In the genomic region with DNA sequence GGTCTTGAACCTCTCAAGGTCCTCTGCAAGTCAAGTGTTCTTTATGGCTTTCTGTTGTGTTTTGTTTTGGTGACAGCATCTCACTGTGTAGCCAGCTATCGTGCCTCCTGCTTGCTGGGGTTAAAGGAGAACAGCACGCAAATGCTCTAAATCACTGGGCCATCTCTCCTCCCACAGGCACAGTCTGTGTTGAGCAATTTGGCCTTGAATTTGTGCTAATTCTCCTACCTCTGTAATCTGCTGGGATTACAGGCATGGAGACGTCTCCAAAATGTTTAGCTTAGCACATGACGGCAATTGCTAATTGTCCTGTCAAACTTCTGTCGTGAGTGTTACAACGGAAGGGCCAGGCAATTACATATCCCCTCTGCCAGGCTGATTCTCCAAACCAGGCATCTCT, we compare ENCODE assay signal across 10 mouse cellular contexts. TPM values are rescaled to one million over a fixed set of nuclear protein-coding genes. Genes with fewer than 3 reads are reported as not detected.
DNase-seq lines count a peak whose midpoint lies in the region; ATAC-seq and TF ChIP-seq lines count a peak whose summit lies in the region.
"Had no signal": no experiment of that assay in that cellular context is flagged by ENCODE, and none has a peak within 500 bp of the region (broad histone marks: within the 10 kb centered on the region; RNA-seq: fewer than 3 reads in every experiment).

No protein-coding gene starts in this region.

- H3K9ac ChIP-seq in forebrain, embryonic 12.5 days, result no peak overlapping the region
- H3K9ac ChIP-seq in forebrain, embryonic 13.5 days, result no peak overlapping the region
- H3K9ac ChIP-seq in kidney, postnatal 0 days (ENCODE audit: low read depth, low read length), result peak overlapping the region; percentile 77; the same call in 1 of the 2 replicates
- no peak overlapping the region for H3K9ac ChIP-seq in kidney, embryonic 14.5 days (ENCODE audit: low read depth, low read length)
- no peak overlapping the region; the same call in 1 of the 2 replicates for H3K9ac ChIP-seq in liver, embryonic 12.5 days

- ATAC-seq in forebrain, embryonic 12.5 days (ENCODE audit: low FRiP score), result no peak
- ATAC-seq in forebrain, embryonic 13.5 days, result no peak
- ATAC-seq in kidney, postnatal 0 days (replicated peaks; ENCODE audit: low FRiP score, low read depth), result no peak
- ATAC-seq in kidney, embryonic 14.5 days (ENCODE audit: low FRiP score, low TSS enrichment), result no peak
- no peak for ATAC-seq in liver, embryonic 12.5 days

- H3K4me1 ChIP-seq in forebrain, embryonic 12.5 days, result peaks cover 21% of the 10 kb centered on the region
- peaks cover 26% of the 10 kb centered on the region for H3K4me1 ChIP-seq in forebrain, embryonic 13.5 days
- peaks cover 18% of the 10 kb centered on the region; the same call in 1 of the 2 replicates for H3K4me1 ChIP-seq in kidney, postnatal 0 days (replicated peaks; ENCODE audit: insufficient read depth, low read length)
- H3K4me1 ChIP-seq in kidney, embryonic 14.5 days (ENCODE audit: control insufficient read depth, insufficient read depth, low read length), result peaks cover 26% of the 10 kb centered on the region
- peaks cover 25% of the 10 kb centered on the region for H3K4me1 ChIP-seq in embryonic facial prominence, embryonic 10.5 days
- peaks cover 47% of the 10 kb centered on the region for H3K4me1 ChIP-seq in liver, embryonic 12.5 days

- DNase-seq in kidney, postnatal 0 days (ENCODE audit: low spot score), result no peak
- no peak for DNase-seq in embryonic facial prominence, embryonic 10.5 days (ENCODE audit: low spot score)
- DNase-seq in right cerebral cortex, adult 2 months (ENCODE audit: low spot score in 2 of 2), result no peak
- no peak for DNase-seq in retina, postnatal 1 day
- DNase-seq: cerebellum, adult 18-20 months; kidney, postnatal 36 days had no signal

- H3K27ac ChIP-seq in forebrain, embryonic 12.5 days, result no peak overlapping the region
- no peak overlapping the region for H3K27ac ChIP-seq in forebrain, embryonic 13.5 days
- no peak overlapping the region for H3K27ac ChIP-seq in kidney, postnatal 0 days
- H3K27ac ChIP-seq in kidney, embryonic 14.5 days (ENCODE audit: low read depth, low read length), result no peak overlapping the region
- no peak overlapping the region for H3K27ac ChIP-seq in embryonic facial prominence, embryonic 10.5 days (replicated peaks)
- H3K27ac ChIP-seq in liver, embryonic 12.5 days, result 0 out of 2 replicates have a peak overlapping the region, but pooled peaks have one; percentile 3

- H3K9me3 ChIP-seq in forebrain, embryonic 12.5 days, result no peaks in the 10 kb centered on the region
- H3K9me3 ChIP-seq in forebrain, embryonic 13.5 days (replicated peaks), result no peaks in the 10 kb centered on the region
- H3K9me3 ChIP-seq in kidney, postnatal 0 days (replicated peaks; ENCODE audit: low read length), result no peaks in the 10 kb centered on the region
- H3K9me3 ChIP-seq in kidney, embryonic 14.5 days (ENCODE audit: control insufficient read depth, low read length), result no peaks in the 10 kb centered on the region
- H3K9me3 ChIP-seq in embryonic facial prominence, embryonic 10.5 days, result no peaks in the 10 kb centered on the region
- H3K9me3 ChIP-seq in liver, embryonic 12.5 days (replicated peaks), result no peaks in the 10 kb centered on the region

- 78% methylated on average over 6 of the region's 6 CpGs for WGBS in forebrain, embryonic 12.5 days
- 75% methylated on average over 6 of the region's 6 CpGs for WGBS in forebrain, embryonic 13.5 days
- 43% methylated on average over 6 of the region's 6 CpGs for WGBS in kidney, postnatal 0 days
- 46% methylated on average over 6 of the region's 6 CpGs for WGBS in kidney, embryonic 14.5 days
- WGBS in embryonic facial prominence, embryonic 10.5 days, result 74% methylated on average over 6 of the region's 6 CpGs
- WGBS in liver, embryonic 12.5 days (ENCODE audit: insufficient replicate concordance), result 73% methylated on average over 6 of the region's 6 CpGs

- no peak for TF ChIP-seq CTCF in kidney, postnatal 0 days (IDR thresholded peaks at IDR 0.05; ENCODE audit: low read depth)

- peaks cover 49% of the 10 kb centered on the region for H3K36me3 ChIP-seq in forebrain, embryonic 12.5 days (replicated peaks)
- H3K36me3 ChIP-seq in forebrain, embryonic 13.5 days (ENCODE audit: poor library complexity, severe bottlenecking), result peaks cover 59% of the 10 kb centered on the region
- H3K36me3 ChIP-seq in kidney, postnatal 0 days (ENCODE audit: insufficient read depth, low read length), result peaks cover 30% of the 10 kb centered on the region
- H3K36me3 ChIP-seq in kidney, embryonic 14.5 days (ENCODE audit: control insufficient read depth, insufficient read depth, low read length), result peaks cover 40% of the 10 kb centered on the region
- H3K36me3 ChIP-seq in embryonic facial prominence, embryonic 10.5 days (replicated peaks), result peaks cover 61% of the 10 kb centered on the region
- peaks cover 59% of the 10 kb centered on the region for H3K36me3 ChIP-seq in liver, embryonic 12.5 days

- no peak overlapping the region for H3K4me3 ChIP-seq in forebrain, embryonic 12.5 days (replicated peaks)
- no peak overlapping the region for H3K4me3 ChIP-seq in forebrain, embryonic 13.5 days
- no peak overlapping the region for H3K4me3 ChIP-seq in kidney, postnatal 0 days (replicated peaks; ENCODE audit: low read depth, low read length)
- H3K4me3 ChIP-seq in kidney, embryonic 14.5 days (ENCODE audit: low read length), result no peak overlapping the region
- H3K4me3 ChIP-seq in embryonic facial prominence, embryonic 10.5 days, result peak overlapping the region; percentile 77
- 0 out of 2 replicates have a peak overlapping the region, but pooled peaks have one; percentile 68 for H3K4me3 ChIP-seq in liver, embryonic 12.5 days

- H3K4me2 ChIP-seq in forebrain, embryonic 12.5 days, result peak overlapping the region; percentile 87; the same call in 1 of the 2 replicates
- H3K4me2 ChIP-seq in forebrain, embryonic 13.5 days, result no peak overlapping the region
- peak overlapping the region; percentile 83; the same call in 1 of the 2 replicates for H3K4me2 ChIP-seq in kidney, postnatal 0 days (ENCODE audit: low read length)
- no peak overlapping the region; the same call in 1 of the 2 replicates for H3K4me2 ChIP-seq in kidney, embryonic 14.5 days (replicated peaks; ENCODE audit: low read depth, low read length)
- H3K4me2 ChIP-seq in liver, embryonic 12.5 days, result peak overlapping the region; percentile 93

- H3K27me3 ChIP-seq in forebrain, embryonic 12.5 days, result peaks cover 5% of the 10 kb centered on the region; the same call in 1 of the 2 replicates
- H3K27me3 ChIP-seq in forebrain, embryonic 13.5 days, result peaks cover 3% of the 10 kb centered on the region; the same call in 1 of the 2 replicates
- no peaks in the 10 kb centered on the region for H3K27me3 ChIP-seq in kidney, postnatal 0 days (ENCODE audit: insufficient read depth, low read length)
- no peaks in the 10 kb centered on the region for H3K27me3 ChIP-seq in kidney, embryonic 14.5 days (ENCODE audit: control insufficient read depth, insufficient read depth, low read length)
- H3K27me3 ChIP-seq in embryonic facial prominence, embryonic 10.5 days (replicated peaks; ENCODE audit: low read depth, poor library complexity, severe bottlenecking), result no peaks in the 10 kb centered on the region; the same call in 1 of the 2 replicates
- no peaks in the 10 kb centered on the region for H3K27me3 ChIP-seq in liver, embryonic 12.5 days (replicated peaks)

RNA-seq across cellular contexts. Expression of gene Mif4gd, which starts 1.6 kb away (rescaled TPM):
- polyA plus RNA-seq in forebrain, embryonic 12.5 days (2016; fragmentation: Nextera tagmentation; extraction: Ambion mirVana), result 15.2 and 16.5 TPM in 2 replicates
- polyA plus RNA-seq in forebrain, embryonic 13.5 days (2015; fragmentation: Nextera tagmentation; extraction: Ambion mirVana), result 12.4 and 13.4 TPM in 2 replicates
- polyA plus RNA-seq in kidney, postnatal 0 days (2015; fragmentation: Nextera tagmentation; extraction: Ambion mirVana), result 57.3 and 61.6 TPM in 2 replicates
- 33.3 and 33.6 TPM in 2 replicates for polyA plus RNA-seq in kidney, embryonic 14.5 days (2014; fragmentation: Nextera tagmentation; extraction: Ambion mirVana)
- polyA plus RNA-seq in embryonic facial prominence, embryonic 10.5 days (2016; fragmentation: Nextera tagmentation; extraction: Ambion mirVana), result 19.4 and 19.8 TPM in 2 replicates
- polyA plus RNA-seq in liver, embryonic 12.5 days (2016; fragmentation: Nextera tagmentation; extraction: Ambion mirVana), result 26.6 and 27.1 TPM in 2 replicates

RNA-seq across cellular contexts. Expression of gene Gga3, which starts 7.3 kb away (rescaled TPM):
- polyA plus RNA-seq in forebrain, embryonic 12.5 days (2016; fragmentation: Nextera tagmentation; extraction: Ambion mirVana), result 32.3 and 35.1 TPM in 2 replicates
- 23.6 and 29.8 TPM in 2 replicates for polyA plus RNA-seq in forebrain, embryonic 13.5 days (2015; fragmentation: Nextera tagmentation; extraction: Ambion mirVana)
- 10.8 and 11.1 TPM in 2 replicates for polyA plus RNA-seq in kidney, postnatal 0 days (2015; fragmentation: Nextera tagmentation; extraction: Ambion mirVana)
- 14.4 and 22.7 TPM in 2 replicates for polyA plus RNA-seq in kidney, embryonic 14.5 days (2014; fragmentation: Nextera tagmentation; extraction: Ambion mirVana)
- 29.6 and 33.3 TPM in 2 replicates for polyA plus RNA-seq in embryonic facial prominence, embryonic 10.5 days (2016; fragmentation: Nextera tagmentation; extraction: Ambion mirVana)
- 14.0 and 14.7 TPM in 2 replicates for polyA plus RNA-seq in liver, embryonic 12.5 days (2016; fragmentation: Nextera tagmentation; extraction: Ambion mirVana)

RNA-seq across cellular contexts. Expression of gene Mrps7, which starts 7.4 kb away (rescaled TPM):
- 87.4 and 89.5 TPM in 2 replicates for polyA plus RNA-seq in forebrain, embryonic 12.5 days (2016; fragmentation: Nextera tagmentation; extraction: Ambion mirVana)
- 81.6 and 87.1 TPM in 2 replicates for polyA plus RNA-seq in forebrain, embryonic 13.5 days (2015; fragmentation: Nextera tagmentation; extraction: Ambion mirVana)
- 92.9 and 93.7 TPM in 2 replicates for polyA plus RNA-seq in kidney, postnatal 0 days (2015; fragmentation: Nextera tagmentation; extraction: Ambion mirVana)
- 99.7 and 100 TPM in 2 replicates for polyA plus RNA-seq in kidney, embryonic 14.5 days (2014; fragmentation: Nextera tagmentation; extraction: Ambion mirVana)
- 100 and 101 TPM in 2 replicates for polyA plus RNA-seq in embryonic facial prominence, embryonic 10.5 days (2016; fragmentation: Nextera tagmentation; extraction: Ambion mirVana)
- polyA plus RNA-seq in liver, embryonic 12.5 days (2016; fragmentation: Nextera tagmentation; extraction: Ambion mirVana), result 83.1 and 87.3 TPM in 2 replicates

RNA-seq across cellular contexts. Expression of gene Slc25a19, which starts 16.9 kb away (rescaled TPM):
- polyA plus RNA-seq in forebrain, embryonic 12.5 days (2016; fragmentation: Nextera tagmentation; extraction: Ambion mirVana), result 28.4 and 29.7 TPM in 2 replicates
- 37.6 and 37.8 TPM in 2 replicates for polyA plus RNA-seq in forebrain, embryonic 13.5 days (2015; fragmentation: Nextera tagmentation; extraction: Ambion mirVana)
- polyA plus RNA-seq in kidney, postnatal 0 days (2015; fragmentation: Nextera tagmentation; extraction: Ambion mirVana), result 49.7 and 57.9 TPM in 2 replicates
- 35.3 and 40.8 TPM in 2 replicates for polyA plus RNA-seq in kidney, embryonic 14.5 days (2014; fragmentation: Nextera tagmentation; extraction: Ambion mirVana)
- 23.5 and 24.6 TPM in 2 replicates for polyA plus RNA-seq in embryonic facial prominence, embryonic 10.5 days (2016; fragmentation: Nextera tagmentation; extraction: Ambion mirVana)
- 15.7 and 17.2 TPM in 2 replicates for polyA plus RNA-seq in liver, embryonic 12.5 days (2016; fragmentation: Nextera tagmentation; extraction: Ambion mirVana)

RNA-seq across cellular contexts. Expression of gene Nup85, which starts 46.9 kb away (rescaled TPM):
- 194 and 199 TPM in 2 replicates for polyA plus RNA-seq in forebrain, embryonic 12.5 days (2016; fragmentation: Nextera tagmentation; extraction: Ambion mirVana)
- polyA plus RNA-seq in forebrain, embryonic 13.5 days (2015; fragmentation: Nextera tagmentation; extraction: Ambion mirVana), result 161 and 179 TPM in 2 replicates
- 74.6 and 94.9 TPM in 2 replicates for polyA plus RNA-seq in kidney, postnatal 0 days (2015; fragmentation: Nextera tagmentation; extraction: Ambion mirVana)
- 159 and 197 TPM in 2 replicates for polyA plus RNA-seq in kidney, embryonic 14.5 days (2014; fragmentation: Nextera tagmentation; extraction: Ambion mirVana)
- polyA plus RNA-seq in embryonic facial prominence, embryonic 10.5 days (2016; fragmentation: Nextera tagmentation; extraction: Ambion mirVana), result 252 and 253 TPM in 2 replicates
- polyA plus RNA-seq in liver, embryonic 12.5 days (2016; fragmentation: Nextera tagmentation; extraction: Ambion mirVana), result 202 and 216 TPM in 2 replicates

Comparison
In these comparisons a context has a peak if more than half of its experiments do, and no peak if none do; other contexts are left out.
1. H3K4me2 ChIP-seq: peak in forebrain, embryonic 12.5 days (single experiment), kidney, postnatal 0 days (single experiment) and liver, embryonic 12.5 days (single experiment); none in forebrain, embryonic 13.5 days (single experiment) and kidney, embryonic 14.5 days (single experiment).
2. H3K4me3 ChIP-seq: peak in embryonic facial prominence, embryonic 10.5 days (single experiment) and liver, embryonic 12.5 days (single experiment); none in forebrain, embryonic 12.5 days (single experiment), forebrain, embryonic 13.5 days (single experiment), kidney, postnatal 0 days (single experiment) and kidney, embryonic 14.5 days (single experiment).